Comparison of ENCODE assay signal across 16 mouse cellular contexts in the genomic region with DNA sequence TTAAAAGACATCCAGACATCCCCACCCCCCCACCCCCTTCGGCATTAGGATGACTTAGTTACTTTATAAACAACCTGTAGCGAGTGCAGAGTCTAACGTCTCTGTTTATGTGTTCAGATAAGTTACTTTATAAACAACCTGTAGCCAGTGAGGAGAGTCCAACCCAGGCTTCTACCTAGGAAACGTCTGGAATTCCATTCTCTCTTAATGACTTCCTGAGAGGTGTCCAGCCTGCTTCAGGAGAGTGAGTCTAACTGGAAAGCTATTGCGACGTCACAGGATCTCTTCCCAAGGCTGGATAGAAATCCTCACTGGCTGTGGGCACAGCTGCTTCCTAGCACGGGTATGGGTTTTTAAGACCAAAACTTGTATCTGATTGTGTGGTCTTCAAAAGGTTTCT.
DNase-seq lines count a peak whose midpoint lies in the region; ATAC-seq lines count a peak whose summit lies in the region.
"Had no signal": no experiment of that assay in that cellular context is flagged by ENCODE, and none has a peak within 500 bp of the region (broad histone marks: within the 10 kb centered on the region; RNA-seq: fewer than 3 reads in every experiment).

No protein-coding gene starts in this region.

- H3K4me1 ChIP-seq in kidney, embryonic 14.5 days (ENCODE audit: control insufficient read depth, insufficient read depth, low read length), result peaks cover 29% of the 10 kb centered on the region
- H3K4me1 ChIP-seq in lung, embryonic 16.5 days (replicated peaks; ENCODE audit: control insufficient read depth, insufficient read depth, low read length), result peaks cover 31% of the 10 kb centered on the region
- peaks cover 12% of the 10 kb centered on the region for H3K4me1 ChIP-seq in forebrain, embryonic 14.5 days (ENCODE audit: control insufficient read depth, insufficient read depth, low read length)
- H3K4me1 ChIP-seq: liver, embryonic 12.5 days had no signal

- H3K27ac ChIP-seq in kidney, embryonic 14.5 days (ENCODE audit: low read depth, low read length), result no peak overlapping the region
- H3K27ac ChIP-seq in lung, embryonic 16.5 days (ENCODE audit: low read length), result no peak overlapping the region
- H3K27ac ChIP-seq in forebrain, embryonic 14.5 days (ENCODE audit: low read depth, low read length), result no peak overlapping the region
- H3K27ac ChIP-seq: embryonic facial prominence, embryonic 12.5 days; forebrain, embryonic 10.5 days; liver, embryonic 12.5 days had no signal

- no peak overlapping the region for H3K4me3 ChIP-seq in kidney, embryonic 14.5 days (ENCODE audit: low read length)
- H3K4me3 ChIP-seq in lung, embryonic 16.5 days (ENCODE audit: low read length), result no peak overlapping the region
- no peak overlapping the region for H3K4me3 ChIP-seq in forebrain, embryonic 14.5 days (ENCODE audit: low read depth, low read length)
- H3K4me3 ChIP-seq: embryonic facial prominence, embryonic 12.5 days; forebrain, embryonic 10.5 days; liver, embryonic 12.5 days had no signal

- no peak overlapping the region for H3K9ac ChIP-seq in kidney, embryonic 14.5 days (ENCODE audit: low read depth, low read length)
- H3K9ac ChIP-seq in lung, embryonic 16.5 days (ENCODE audit: low read length), result no peak overlapping the region
- no peak overlapping the region for H3K9ac ChIP-seq in forebrain, embryonic 14.5 days (ENCODE audit: low read length)
- H3K9ac ChIP-seq: embryonic facial prominence, embryonic 12.5 days; liver, embryonic 12.5 days had no signal

- peak; percentile 42 for DNase-seq in kidney, adult 11 months
- no peak for DNase-seq in kidney, adult 18-20 months
- DNase-seq in yolk sac, embryonic 10.5 days (ENCODE audit: low spot score), result peak; percentile 72
- no peak for DNase-seq in cerebellum, adult 18-20 months
- no peak for DNase-seq in forebrain, embryonic 14.5 days (ENCODE audit: low spot score)
- DNase-seq: adrenal gland, postnatal 10 days; cerebellum, postnatal 25 days; right cerebral cortex, postnatal 25 days; thymus, postnatal 36 days had no signal

- no peaks in the 10 kb centered on the region for H3K9me3 ChIP-seq in kidney, embryonic 14.5 days (ENCODE audit: control insufficient read depth, low read length)
- H3K9me3 ChIP-seq in lung, embryonic 16.5 days (ENCODE audit: control insufficient read depth, low read length), result no peaks in the 10 kb centered on the region
- no peaks in the 10 kb centered on the region for H3K9me3 ChIP-seq in forebrain, embryonic 14.5 days (replicated peaks; ENCODE audit: control insufficient read depth, low read length)
- H3K9me3 ChIP-seq: embryonic facial prominence, embryonic 12.5 days; forebrain, embryonic 10.5 days; liver, embryonic 12.5 days had no signal

- no peak overlapping the region; the same call in 1 of the 2 replicates for H3K4me2 ChIP-seq in kidney, embryonic 14.5 days (replicated peaks; ENCODE audit: low read depth, low read length)
- H3K4me2 ChIP-seq in lung, embryonic 16.5 days (ENCODE audit: low read depth, low read length), result peak overlapping the region; percentile 36; the same call in 1 of the 2 replicates
- H3K4me2 ChIP-seq in forebrain, embryonic 14.5 days (ENCODE audit: low read length), result no peak overlapping the region
- H3K4me2 ChIP-seq: embryonic facial prominence, embryonic 12.5 days; liver, embryonic 12.5 days had no signal

- ATAC-seq in kidney, embryonic 14.5 days (ENCODE audit: low FRiP score, low TSS enrichment), result peak; percentile 68
- ATAC-seq in lung, embryonic 16.5 days (ENCODE audit: low read depth), result peak; percentile 43
- ATAC-seq in forebrain, embryonic 14.5 days, result no peak
- ATAC-seq: hindbrain, embryonic 16.5 days; liver, embryonic 12.5 days had no signal

- H3K27me3 ChIP-seq in kidney, embryonic 14.5 days (ENCODE audit: control insufficient read depth, insufficient read depth, low read length), result no peaks in the 10 kb centered on the region
- H3K27me3 ChIP-seq in lung, embryonic 16.5 days (ENCODE audit: control insufficient read depth, insufficient read depth, low read depth, low read length), result no peaks in the 10 kb centered on the region
- H3K27me3 ChIP-seq in forebrain, embryonic 14.5 days (replicated peaks; ENCODE audit: control insufficient read depth, insufficient read depth, low read length), result no peaks in the 10 kb centered on the region
- H3K27me3 ChIP-seq: embryonic facial prominence, embryonic 12.5 days; liver, embryonic 12.5 days had no signal

- WGBS in kidney, embryonic 14.5 days, result 9% methylated on average over 7 of the region's 7 CpGs
- 5% methylated on average over 7 of the region's 7 CpGs for WGBS in lung, embryonic 16.5 days
- WGBS in forebrain, embryonic 14.5 days, result 77% methylated on average over 7 of the region's 7 CpGs

- no peaks in the 10 kb centered on the region for H3K36me3 ChIP-seq in kidney, embryonic 14.5 days (ENCODE audit: control insufficient read depth, insufficient read depth, low read length)
- H3K36me3 ChIP-seq in lung, embryonic 16.5 days (ENCODE audit: control insufficient read depth, insufficient read depth, low read length), result no peaks in the 10 kb centered on the region
- no peaks in the 10 kb centered on the region for H3K36me3 ChIP-seq in forebrain, embryonic 14.5 days (ENCODE audit: control insufficient read depth, insufficient read depth, low read length)
- H3K36me3 ChIP-seq: embryonic facial prominence, embryonic 12.5 days; forebrain, embryonic 10.5 days; G1E; liver, embryonic 12.5 days had no signal

Comparison
In these comparisons a context has a peak if more than half of its experiments do, and no peak if none do; other contexts are left out.
1. DNase-seq: peak in kidney, adult 11 months (single experiment) and yolk sac, embryonic 10.5 days (single experiment); none in kidney, adult 18-20 months (single experiment), cerebellum, adult 18-20 months (0 of 2) and forebrain, embryonic 14.5 days (single experiment).